Mouse (Mus musculus): Measurements from ENCODE around the gene Arrb1. TPM values are rescaled to one million over a fixed set of nuclear protein-coding genes. Genes with fewer than 3 reads are reported as not detected.

The Arrb1 gene
- polyA plus RNA-seq, 1 experiment from 2014 or later: 19.1 TPM

DNA sequence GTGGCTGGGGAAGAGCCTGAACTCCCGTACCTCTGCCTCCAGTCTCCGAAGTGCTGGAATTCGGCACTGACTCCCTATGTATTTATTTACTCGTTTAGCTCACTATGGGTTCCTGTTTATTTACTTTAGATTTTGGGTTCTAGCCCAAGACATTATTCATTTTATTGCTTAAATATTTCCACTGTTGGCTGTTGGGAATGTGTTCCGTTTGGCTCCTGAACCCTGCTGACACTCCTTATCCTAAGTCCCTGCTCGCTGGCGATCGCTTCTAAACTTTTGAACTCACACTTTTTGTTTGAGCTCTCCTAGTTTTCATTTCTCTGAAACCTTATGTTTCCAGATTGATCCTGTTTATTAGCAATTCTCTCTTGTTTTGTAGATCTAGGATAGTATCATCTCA is 12.1 kb upstream of the Arrb1 start:
- H3K9ac ChIP-seq: no peak overlapping the region
- H3K4me3 ChIP-seq: no peak overlapping the region
- WGBS: 83% methylated on average over 8 of the region's 8 CpGs
- H3K27me3 ChIP-seq: no peaks in the 10 kb centered on the region
- H3K4me2 ChIP-seq: no peak overlapping the region
- no peak overlapping the region for H3K27ac ChIP-seq (replicated peaks)
- ATAC-seq (ENCODE audit: low FRiP score, low read depth): no peak
- H3K9me3 ChIP-seq: no peaks in the 10 kb centered on the region
- no peaks in the 10 kb centered on the region for H3K36me3 ChIP-seq
- no peaks in the 10 kb centered on the region for H3K4me1 ChIP-seq (replicated peaks)

DNA sequence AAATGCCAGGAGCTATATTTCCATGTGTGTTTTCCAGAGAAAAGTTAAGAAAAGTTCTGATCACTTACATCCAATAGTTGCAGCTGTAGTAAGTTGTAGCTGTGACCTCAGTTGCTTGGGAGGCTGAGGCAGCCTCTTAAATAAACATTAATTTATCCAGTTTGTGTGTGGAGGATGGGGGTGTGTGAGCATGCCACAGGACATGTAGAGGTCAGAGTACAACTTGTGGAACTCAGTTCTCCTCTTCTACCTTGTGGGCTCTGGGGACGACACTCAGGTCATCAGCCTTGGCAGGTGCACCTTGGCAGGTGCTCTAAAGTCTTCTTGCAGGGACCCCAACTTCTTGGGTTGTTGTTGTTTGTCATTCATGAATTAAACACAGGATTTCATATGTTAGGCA is 11.4 kb upstream of the Arrb1 start:
- H3K4me2 ChIP-seq: no peak overlapping the region
- H3K27me3 ChIP-seq: no peaks in the 10 kb centered on the region
- no peak for ATAC-seq (ENCODE audit: low FRiP score, low read depth)
- H3K4me1 ChIP-seq (replicated peaks): no peaks in the 10 kb centered on the region
- no peaks in the 10 kb centered on the region for H3K36me3 ChIP-seq
- H3K9me3 ChIP-seq: no peaks in the 10 kb centered on the region
- H3K4me3 ChIP-seq: no peak overlapping the region
- no peak overlapping the region for H3K27ac ChIP-seq (replicated peaks)
- no peak overlapping the region for H3K9ac ChIP-seq
- WGBS: 85% methylated on average over 1 of the region's 1 CpGs

DNA sequence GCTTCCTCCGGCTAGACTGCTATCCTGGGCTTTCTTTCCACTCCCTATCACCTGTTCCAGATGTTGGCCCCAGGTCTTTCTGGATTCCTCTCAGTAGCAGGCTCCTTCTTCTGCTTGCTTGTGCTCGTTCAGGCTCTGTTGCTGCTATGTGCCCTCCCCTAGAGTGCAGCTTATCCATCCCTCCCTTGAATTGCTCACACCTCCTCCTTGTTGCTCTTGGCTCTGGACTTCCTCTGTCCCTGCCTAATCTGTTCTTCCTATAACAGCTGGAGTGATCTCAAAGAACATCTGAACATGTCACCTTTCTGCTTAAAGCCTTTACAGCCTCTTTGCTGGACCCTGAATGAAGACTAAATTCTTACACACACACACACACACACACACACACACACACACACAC is 6.7 kb upstream of the Arrb1 start:
- H3K4me1 ChIP-seq (replicated peaks): no peaks in the 10 kb centered on the region
- H3K9ac ChIP-seq: no peak overlapping the region
- 61% methylated on average over 2 of the region's 2 CpGs for WGBS
- no peak overlapping the region for H3K27ac ChIP-seq (replicated peaks)
- no peaks in the 10 kb centered on the region for H3K36me3 ChIP-seq
- no peak overlapping the region for H3K4me3 ChIP-seq
- H3K4me2 ChIP-seq: no peak overlapping the region
- ATAC-seq (ENCODE audit: low FRiP score, low read depth): no peak
- H3K27me3 ChIP-seq: no peaks in the 10 kb centered on the region
- H3K9me3 ChIP-seq: no peaks in the 10 kb centered on the region

DNA sequence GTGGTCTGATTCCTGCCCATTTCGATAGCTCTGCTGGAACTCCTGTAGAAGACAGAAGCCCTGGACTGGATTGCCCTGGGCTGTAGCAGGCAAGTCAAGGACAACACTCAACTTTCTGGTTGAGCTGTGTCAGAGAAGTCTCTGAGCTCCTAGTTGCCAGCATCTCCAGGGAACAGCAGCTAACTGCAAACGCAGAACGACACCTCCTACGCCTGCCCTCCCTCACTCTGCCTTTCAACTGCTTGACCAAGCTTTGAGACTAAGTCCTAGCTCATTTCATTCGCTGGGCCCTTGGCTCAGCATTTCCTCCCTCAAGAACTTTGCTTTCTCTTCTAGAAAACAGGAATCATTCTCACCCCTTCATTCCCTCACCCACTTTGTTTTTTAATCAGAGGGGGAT is 5.9 kb upstream of the Arrb1 start:
- H3K4me3 ChIP-seq: no peak overlapping the region
- 56% methylated on average over 5 of the region's 5 CpGs for WGBS
- no peak overlapping the region for H3K27ac ChIP-seq (replicated peaks)
- no peaks in the 10 kb centered on the region for H3K36me3 ChIP-seq
- no peak for ATAC-seq (ENCODE audit: low FRiP score, low read depth)
- H3K9ac ChIP-seq: no peak overlapping the region
- H3K4me2 ChIP-seq: no peak overlapping the region
- peaks cover 8% of the 10 kb centered on the region for H3K4me1 ChIP-seq (replicated peaks)
- no peaks in the 10 kb centered on the region for H3K27me3 ChIP-seq
- no peaks in the 10 kb centered on the region for H3K9me3 ChIP-seq

DNA sequence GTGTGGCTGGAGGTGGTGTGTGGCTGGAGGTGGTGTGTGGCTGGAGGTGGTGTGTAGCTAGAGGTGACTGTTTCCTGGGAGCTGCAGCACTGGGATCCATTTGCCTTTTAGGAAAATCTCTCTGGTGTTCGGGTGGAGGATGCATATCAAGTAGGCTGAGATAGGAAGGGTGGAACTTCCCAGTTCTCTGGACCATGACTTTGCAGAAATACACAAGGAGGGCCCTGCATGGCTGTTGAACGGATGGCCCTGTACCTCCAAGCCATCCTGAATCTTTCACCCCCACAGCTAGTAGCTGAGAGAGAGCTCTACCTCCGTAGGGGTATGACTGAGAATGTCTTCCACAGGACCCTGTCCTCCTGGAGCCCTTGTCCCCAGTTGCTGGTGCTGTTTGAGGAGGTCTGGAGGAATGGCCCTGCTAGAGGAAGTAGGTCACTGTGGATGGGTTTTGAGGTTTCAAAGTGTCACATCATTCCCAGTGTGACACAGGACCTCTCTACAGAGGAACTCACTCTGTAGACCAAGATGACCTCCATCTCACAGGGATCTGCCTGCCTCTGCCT is 3.8 kb upstream of the Arrb1 start:
- Histone ChIP-seq H3K4me1 (replicated peaks) (peaks cover 19% of the 10 kb centered on the region), H3K27me3 (no peaks in the 10 kb centered on the region), H3K4me2 (no peak overlapping the region), H3K9me3 (no peaks in the 10 kb centered on the region), H3K4me3 (no peak overlapping the region), H3K9ac (no peak overlapping the region), H3K27ac (replicated peaks) (no peak overlapping the region), H3K36me3 (no peaks in the 10 kb centered on the region)
- 95% methylated on average over 3 of the region's 3 CpGs for WGBS
- no peak for ATAC-seq (ENCODE audit: low FRiP score, low read depth)

DNA sequence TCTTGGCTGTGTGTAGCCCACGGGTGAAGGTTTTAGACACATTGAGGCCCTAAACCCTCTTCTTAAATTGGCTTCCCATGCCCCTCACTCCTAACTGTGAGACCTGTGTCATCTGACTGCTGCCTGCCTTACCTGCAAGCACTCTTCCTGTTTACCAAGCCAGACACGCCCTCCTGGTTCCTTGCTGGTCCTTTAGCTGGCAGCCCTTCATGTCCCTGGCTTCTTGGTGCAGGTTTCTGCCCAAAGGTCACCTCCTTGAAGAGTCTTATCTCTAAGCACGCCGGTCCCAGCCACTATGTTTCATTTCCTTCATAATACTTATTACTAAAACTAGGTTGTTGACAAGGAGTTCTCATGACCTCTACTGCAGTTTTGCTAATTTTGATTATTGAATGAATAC is 2.7 kb upstream of the Arrb1 start:
- H3K36me3 ChIP-seq: no peaks in the 10 kb centered on the region
- H3K9ac ChIP-seq: no peak overlapping the region
- H3K4me2 ChIP-seq: no peak overlapping the region
- no peak for ATAC-seq (ENCODE audit: low FRiP score, low read depth)
- peaks cover 29% of the 10 kb centered on the region for H3K4me1 ChIP-seq (replicated peaks)
- no peak overlapping the region for H3K27ac ChIP-seq (replicated peaks)
- no peak overlapping the region for H3K4me3 ChIP-seq
- WGBS: 91% methylated on average over 4 of the region's 4 CpGs
- no peaks in the 10 kb centered on the region for H3K27me3 ChIP-seq
- no peaks in the 10 kb centered on the region for H3K9me3 ChIP-seq

DNA sequence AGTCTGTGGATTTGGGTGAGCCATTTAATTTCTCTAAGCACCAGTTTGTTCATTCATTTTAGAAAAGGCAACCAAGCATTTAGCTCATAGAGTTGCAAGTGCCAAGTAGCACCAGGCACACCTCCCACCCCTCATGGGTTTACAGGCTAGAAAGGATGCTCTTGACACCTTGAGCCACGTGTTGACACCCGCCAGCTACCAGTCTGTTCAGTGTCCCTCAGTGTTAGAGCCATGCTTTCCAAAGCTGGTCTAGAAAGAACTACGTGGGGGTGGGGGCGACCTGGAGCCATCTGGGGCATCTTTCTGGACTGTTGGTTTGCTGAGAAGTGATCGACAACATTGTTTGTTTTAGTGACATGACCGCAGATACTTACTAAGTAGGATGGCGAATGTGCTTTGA is 1.7 kb upstream of the Arrb1 start:
- Histone ChIP-seq H3K27ac (replicated peaks) (peak overlapping the region; percentile 93), H3K4me2 (no peak overlapping the region), H3K9ac (no peak overlapping the region), H3K27me3 (no peaks in the 10 kb centered on the region), H3K9me3 (no peaks in the 10 kb centered on the region), H3K36me3 (no peaks in the 10 kb centered on the region), H3K4me1 (replicated peaks) (peaks cover 40% of the 10 kb centered on the region), H3K4me3 (no peak overlapping the region)
- ATAC-seq (ENCODE audit: low FRiP score, low read depth): no peak
- WGBS: 87% methylated on average over 7 of the region's 7 CpGs

DNA sequence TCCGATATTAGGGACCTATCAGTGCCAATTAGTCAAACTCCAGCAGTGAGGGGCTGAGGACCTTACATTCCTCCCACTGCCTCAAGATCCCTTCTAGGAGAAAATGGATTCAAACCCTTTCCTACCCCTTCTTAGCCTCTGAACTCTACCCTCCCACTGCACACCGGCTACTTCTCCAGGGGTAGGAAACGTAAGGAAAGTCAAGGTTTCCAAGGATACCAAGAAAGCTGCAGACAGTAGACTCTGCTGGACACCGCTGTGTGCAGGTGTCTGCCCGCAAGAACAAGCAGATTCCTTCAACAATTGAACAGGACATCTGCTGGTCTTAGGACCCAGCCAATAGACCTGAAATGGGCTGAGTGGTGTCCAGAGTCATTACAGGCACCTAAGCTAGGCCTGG is 765 bp upstream of the Arrb1 start:
- WGBS: 24% methylated on average over 5 of the region's 5 CpGs
- H3K4me1 ChIP-seq (replicated peaks): peaks cover 49% of the 10 kb centered on the region
- ATAC-seq (ENCODE audit: low FRiP score, low read depth): no peak

DNA sequence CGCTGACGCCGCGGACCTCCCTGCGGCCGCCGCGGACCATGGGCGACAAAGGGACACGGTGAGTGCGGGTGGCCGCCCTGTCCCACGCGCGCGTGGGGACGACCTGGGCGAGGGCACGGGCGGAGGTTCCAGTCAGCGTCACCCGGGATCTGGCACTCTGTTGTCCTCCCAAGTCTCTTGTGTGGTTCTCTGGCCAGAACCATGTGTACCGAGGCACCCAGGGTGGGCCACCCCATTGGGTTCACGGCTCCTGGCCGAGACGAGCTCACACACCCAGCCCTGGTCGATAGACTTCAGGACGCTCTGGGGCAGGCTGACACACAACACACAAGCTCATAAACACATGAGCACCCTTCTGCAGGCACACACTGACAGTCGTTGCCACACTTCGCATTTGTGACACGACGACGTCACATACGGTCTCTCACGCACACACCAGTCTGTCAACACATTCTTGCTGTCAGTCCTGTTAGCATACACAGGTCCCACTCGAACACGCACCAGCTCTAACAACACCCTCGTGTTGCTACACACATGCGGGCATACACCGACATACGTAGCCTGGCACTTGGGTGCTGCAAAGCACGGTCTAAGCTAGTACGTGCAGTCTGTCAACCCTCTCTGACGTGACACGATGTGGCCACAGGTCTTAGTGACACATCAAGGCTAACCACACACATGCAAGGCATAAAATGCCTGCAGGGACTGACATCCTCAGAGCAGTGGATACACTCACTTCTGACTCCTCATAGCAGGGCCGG is 655 bp downstream of the Arrb1 start:
- H3K4me2 ChIP-seq: peak overlapping the region; percentile 68
- H3K27ac ChIP-seq (replicated peaks): peak overlapping the region; percentile 93
- H3K4me1 ChIP-seq (replicated peaks): peaks cover 63% of the 10 kb centered on the region
- no peaks in the 10 kb centered on the region for H3K27me3 ChIP-seq
- H3K9me3 ChIP-seq: no peaks in the 10 kb centered on the region
- no peaks in the 10 kb centered on the region for H3K36me3 ChIP-seq
- WGBS: 5% methylated on average over 38 of the region's 46 CpGs
- H3K4me3 ChIP-seq: peak overlapping the region; percentile 57
- peak overlapping the region; percentile 71 for H3K9ac ChIP-seq
- peak; percentile 55 for ATAC-seq (ENCODE audit: low FRiP score, low read depth)

More for the DNA sequence above, 765 bp upstream of the Arrb1 start:
- Histone ChIP-seq H3K4me2 (peak overlapping the region; percentile 68), H3K9ac (peak overlapping the region; percentile 71), H3K27me3 (no peaks in the 10 kb centered on the region), H3K36me3 (no peaks in the 10 kb centered on the region), H3K4me3 (peak overlapping the region; percentile 57), H3K9me3 (no peaks in the 10 kb centered on the region), H3K27ac (replicated peaks) (peak overlapping the region; percentile 93)

DNA sequence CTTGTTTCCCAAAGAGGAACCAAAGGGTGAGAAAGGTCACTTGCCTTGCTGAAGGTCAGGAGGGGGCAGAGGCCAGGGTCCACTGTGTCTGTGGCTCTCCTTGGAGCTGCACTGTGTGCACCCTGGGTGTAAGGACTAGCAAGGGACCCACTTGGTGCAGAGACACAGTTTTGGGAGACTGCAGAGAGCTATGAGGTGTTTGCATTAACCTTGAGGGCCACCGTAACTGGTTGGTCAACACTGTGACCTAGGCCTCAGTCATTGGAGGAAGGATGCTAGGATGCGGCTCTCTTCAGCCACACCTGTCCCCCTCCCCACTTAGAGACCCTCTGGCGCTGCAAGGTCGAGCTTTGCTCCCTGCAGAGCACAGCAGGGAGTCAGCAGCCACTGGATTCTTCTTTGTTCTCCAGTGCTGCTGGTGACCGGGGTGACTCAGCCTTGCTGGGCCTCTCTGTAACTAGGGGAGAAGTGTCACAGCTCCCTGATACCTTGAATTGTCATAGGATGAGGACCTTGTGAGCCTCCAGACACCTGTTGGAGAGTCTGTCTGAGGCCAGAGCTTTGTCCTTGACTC is 2.0 kb downstream of the Arrb1 start:
- no peaks in the 10 kb centered on the region for H3K9me3 ChIP-seq
- no peak for ATAC-seq (ENCODE audit: low FRiP score, low read depth)

DNA sequence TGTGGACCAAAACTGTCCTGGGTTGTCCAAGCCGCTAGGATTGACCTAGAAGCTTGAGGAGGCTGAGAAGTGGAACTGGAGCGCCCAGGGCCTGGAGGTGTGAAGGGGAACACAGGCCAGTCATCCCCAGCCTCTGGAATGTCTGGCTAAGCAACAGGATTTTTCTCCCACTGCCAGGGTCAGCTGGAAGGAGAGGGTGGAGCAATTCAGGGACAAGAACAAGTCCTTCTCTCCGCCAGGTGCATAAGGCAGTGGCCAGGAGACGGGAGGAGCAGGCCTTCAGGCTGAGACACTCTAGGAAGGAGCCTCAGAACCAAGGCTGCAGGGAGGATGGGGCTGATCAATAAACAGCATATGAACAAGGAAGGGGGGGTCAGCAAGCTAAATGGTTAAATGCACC is 3.2 kb downstream of the Arrb1 start:
- Histone ChIP-seq H3K9me3 (no peaks in the 10 kb centered on the region), H3K4me2 (peak overlapping the region; percentile 68), H3K4me3 (peak overlapping the region; percentile 57), H3K9ac (peak overlapping the region; percentile 14; the same call in 1 of the 2 replicates), H3K27ac (replicated peaks) (no peak overlapping the region), H3K27me3 (no peaks in the 10 kb centered on the region), H3K4me1 (replicated peaks) (peaks cover 72% of the 10 kb centered on the region), H3K36me3 (no peaks in the 10 kb centered on the region)
- ATAC-seq (ENCODE audit: low FRiP score, low read depth): no peak
- 65% methylated on average over 4 of the region's 4 CpGs for WGBS

More for the DNA sequence above, 2.0 kb downstream of the Arrb1 start:
- peak overlapping the region; percentile 57 for H3K4me3 ChIP-seq
- peak overlapping the region; percentile 68 for H3K4me2 ChIP-seq
- H3K27me3 ChIP-seq: no peaks in the 10 kb centered on the region
- 0 out of 2 replicates have a peak overlapping the region, but pooled peaks have one; percentile 28 for H3K27ac ChIP-seq (replicated peaks)
- H3K9ac ChIP-seq: peak overlapping the region; percentile 71
- no peaks in the 10 kb centered on the region for H3K36me3 ChIP-seq
- 38% methylated on average over 5 of the region's 5 CpGs for WGBS
- peaks cover 72% of the 10 kb centered on the region for H3K4me1 ChIP-seq (replicated peaks)

DNA sequence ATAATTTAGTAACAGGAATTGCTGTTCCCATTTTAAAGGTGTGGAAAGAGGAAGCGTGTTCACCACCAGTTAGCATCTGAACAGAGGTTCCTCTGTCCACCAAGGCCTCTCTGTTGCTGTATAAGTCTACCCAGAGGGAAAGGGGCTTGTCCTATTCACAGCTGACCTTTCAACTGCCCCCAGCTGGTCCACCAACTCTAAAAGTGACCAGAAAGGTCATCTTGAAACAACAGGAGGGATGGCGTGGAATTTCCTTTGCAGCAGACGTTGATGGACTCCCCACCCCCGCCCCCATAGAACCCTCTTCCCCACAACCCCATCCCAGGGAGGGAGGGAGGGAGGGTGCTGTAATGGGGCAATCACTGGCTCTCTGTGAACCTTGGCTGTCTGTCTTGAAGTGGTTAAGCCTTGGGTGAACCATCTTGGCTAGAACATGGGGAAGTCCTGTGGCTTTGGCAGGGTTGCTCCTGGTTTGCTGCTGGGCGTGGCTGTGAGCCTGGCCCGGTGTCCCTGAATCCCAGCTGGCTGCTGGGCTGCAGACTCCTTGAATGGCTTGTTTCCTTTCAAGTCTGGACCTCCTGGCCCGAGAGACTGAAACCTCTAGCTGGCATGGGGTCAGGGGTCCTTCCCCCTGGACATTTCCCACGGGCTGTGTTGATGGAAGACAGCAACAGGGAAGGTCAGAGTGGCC is 4.1 kb downstream of the Arrb1 start:
- H3K4me3 ChIP-seq: peak overlapping the region; percentile 16
- WGBS: 14% methylated on average over 8 of the region's 8 CpGs
- peaks cover 66% of the 10 kb centered on the region for H3K4me1 ChIP-seq (replicated peaks)
- no peaks in the 10 kb centered on the region for H3K9me3 ChIP-seq
- no peaks in the 10 kb centered on the region for H3K36me3 ChIP-seq
- peak overlapping the region; percentile 68 for H3K4me2 ChIP-seq
- no peaks in the 10 kb centered on the region for H3K27me3 ChIP-seq
- peak overlapping the region; percentile 25; the same call in 1 of the 2 replicates for H3K9ac ChIP-seq
- H3K27ac ChIP-seq (replicated peaks): 0 out of 2 replicates have a peak overlapping the region, but pooled peaks have one; percentile 9
- no peak for ATAC-seq (ENCODE audit: low FRiP score, low read depth)
